ENCODE assay signal across 8 mouse cellular contexts in genomic region chr14:55873714-55874683, GRCm38 (mm10). TPM values are rescaled to one million over a fixed set of nuclear protein-coding genes. Genes with fewer than 3 reads are reported as not detected.
A peak's percentile ranks its signal among the peaks of the same experiment; 100 is the strongest.
DNase-seq lines count a peak whose midpoint lies in the region; ATAC-seq lines count a peak whose summit lies in the region.

No protein-coding gene starts in this region.

- peak overlapping the region; percentile 6 for H3K4me2 ChIP-seq in embryonic facial prominence, embryonic 11.5 days (ENCODE audit: low read depth, low read length)
- peak overlapping the region; percentile 48 for H3K4me2 ChIP-seq in limb, embryonic 13.5 days (replicated peaks)
- H3K4me2 ChIP-seq in midbrain, embryonic 14.5 days (ENCODE audit: low read length) = peak overlapping the region; percentile 33

- H3K4me1 ChIP-seq in embryonic facial prominence, embryonic 11.5 days (ENCODE audit: control insufficient read depth, insufficient read depth, low read length) = peaks cover 3% of the 10 kb centered on the region; the same call in 1 of the 2 replicates
- H3K4me1 ChIP-seq in limb, embryonic 13.5 days = peaks cover 36% of the 10 kb centered on the region
- H3K4me1 ChIP-seq in midbrain, embryonic 14.5 days (ENCODE audit: control insufficient read depth, insufficient read depth, low read length) = no peaks in the 10 kb centered on the region

- ATAC-seq in embryonic facial prominence, embryonic 11.5 days (replicated peaks; ENCODE audit: insufficient number of reproducible peaks, low FRiP score, low TSS enrichment, low read depth) = peak; percentile 55
- peak; percentile 39; the same call in 1 of the 2 replicates for ATAC-seq in limb, embryonic 13.5 days (ENCODE audit: low FRiP score, low read depth)
- peak; percentile 63 for ATAC-seq in midbrain, embryonic 14.5 days (ENCODE audit: low FRiP score, low TSS enrichment)

- no peak overlapping the region for H3K4me3 ChIP-seq in embryonic facial prominence, embryonic 11.5 days (ENCODE audit: low read depth, low read length)
- peak overlapping the region; percentile 5 for H3K4me3 ChIP-seq in limb, embryonic 13.5 days
- no peak overlapping the region for H3K4me3 ChIP-seq in midbrain, embryonic 14.5 days (replicated peaks; ENCODE audit: low read depth, low read length)

- H3K36me3 ChIP-seq in embryonic facial prominence, embryonic 11.5 days (replicated peaks; ENCODE audit: control insufficient read depth, insufficient read depth, low read depth, low read length) = peaks cover 13% of the 10 kb centered on the region
- H3K36me3 ChIP-seq in limb, embryonic 13.5 days = peaks cover 45% of the 10 kb centered on the region
- peaks cover 42% of the 10 kb centered on the region for H3K36me3 ChIP-seq in midbrain, embryonic 14.5 days (ENCODE audit: control insufficient read depth, insufficient read depth, low read length)

- peak overlapping the region; percentile 29; the same call in 1 of the 2 replicates for H3K9ac ChIP-seq in embryonic facial prominence, embryonic 11.5 days (replicated peaks; ENCODE audit: low read length)
- peak overlapping the region; percentile 19; the same call in 1 of the 2 replicates for H3K9ac ChIP-seq in limb, embryonic 13.5 days
- H3K9ac ChIP-seq in midbrain, embryonic 14.5 days (replicated peaks; ENCODE audit: low read length) = no peak overlapping the region

- no peaks in the 10 kb centered on the region for H3K9me3 ChIP-seq in embryonic facial prominence, embryonic 11.5 days (replicated peaks; ENCODE audit: control insufficient read depth, low read length)
- H3K9me3 ChIP-seq in limb, embryonic 13.5 days = no peaks in the 10 kb centered on the region
- H3K9me3 ChIP-seq in midbrain, embryonic 14.5 days (ENCODE audit: control insufficient read depth, low read length) = no peaks in the 10 kb centered on the region

- no peak overlapping the region for H3K27ac ChIP-seq in embryonic facial prominence, embryonic 11.5 days (replicated peaks; ENCODE audit: low read depth, low read length)
- peak overlapping the region; percentile 11; the same call in 1 of the 2 replicates for H3K27ac ChIP-seq in limb, embryonic 13.5 days
- peak overlapping the region; percentile 50; the same call in 1 of the 2 replicates for H3K27ac ChIP-seq in midbrain, embryonic 14.5 days (replicated peaks; ENCODE audit: low read depth, low read length)

- DNase-seq in A20 (ENCODE audit: low read depth, low spot score) = peak; percentile 87
- DNase-seq in adrenal gland, postnatal 25 days = peak; percentile 78
- peak; percentile 85 for DNase-seq in embryonic facial prominence, embryonic 11.5 days (ENCODE audit: low spot score)
- peak; percentile 78 for DNase-seq in heart, adult 8-10 months (ENCODE audit: low spot score)
- DNase-seq in kidney, adult 8-10 months = peak; percentile 52 to 72
- DNase-seq in midbrain, embryonic 14.5 days = peak; percentile 85
- peak; percentile 59 to 77 for DNase-seq in spleen, postnatal 10 days (ENCODE audit: low spot score in 2 of 2)

- H3K27me3 ChIP-seq in embryonic facial prominence, embryonic 11.5 days (ENCODE audit: control insufficient read depth, insufficient read depth, low read length) = no peaks in the 10 kb centered on the region
- no peaks in the 10 kb centered on the region for H3K27me3 ChIP-seq in limb, embryonic 13.5 days
- no peaks in the 10 kb centered on the region for H3K27me3 ChIP-seq in midbrain, embryonic 14.5 days (ENCODE audit: control insufficient read depth, insufficient read depth, low read length)

- WGBS in embryonic facial prominence, embryonic 11.5 days = 14% methylated on average over 30 of the region's 30 CpGs
- 12% methylated on average over 30 of the region's 30 CpGs for WGBS in limb, embryonic 13.5 days
- WGBS in midbrain, embryonic 14.5 days = 14% methylated on average over 30 of the region's 30 CpGs

RNA-seq across cellular contexts. Expression of gene Cbln3, which starts 10.2 kb away (rescaled TPM):
- 0.15 and 0.24 TPM in 2 replicates for total RNA-seq in adrenal gland, postnatal 25 days (2021)
- 0.07 and 0.17 TPM in 2 replicates for polyA plus RNA-seq in embryonic facial prominence, embryonic 11.5 days (2014; fragmentation: Nextera tagmentation; extraction: Ambion mirVana)
- under 1 TPM in 1 of 4 experiments, not detected in 3; 0.06 TPM for total RNA-seq in heart, adult 8-10 months (2022)
- 0.17 and 0.31 TPM in 2 replicates for polyA plus RNA-seq in limb, embryonic 13.5 days (2015; fragmentation: Nextera tagmentation; extraction: Ambion mirVana)
- 0.19 and 0.20 TPM in 2 replicates for polyA plus RNA-seq in midbrain, embryonic 14.5 days (2014; fragmentation: Nextera tagmentation; extraction: Ambion mirVana)

RNA-seq across cellular contexts. Expression of gene Khnyn, which starts 10.7 kb away (rescaled TPM):
- 21.6 and 25.5 TPM in 2 replicates for total RNA-seq in adrenal gland, postnatal 25 days (2021)
- 10.4 and 11.9 TPM in 2 replicates for polyA plus RNA-seq in embryonic facial prominence, embryonic 11.5 days (2014; fragmentation: Nextera tagmentation; extraction: Ambion mirVana)
- total RNA-seq in heart, adult 8-10 months (2022) = 10 to 100 TPM in 2 of 4 experiments, 1 to 10 TPM in 2; 8.1 to 11.7 (median 10.3) TPM
- 24.2 and 25.5 TPM in 2 replicates for polyA plus RNA-seq in limb, embryonic 13.5 days (2015; fragmentation: Nextera tagmentation; extraction: Ambion mirVana)
- polyA plus RNA-seq in midbrain, embryonic 14.5 days (2014; fragmentation: Nextera tagmentation; extraction: Ambion mirVana) = 6.5 and 7.1 TPM in 2 replicates

RNA-seq across cellular contexts. Expression of gene Nynrin, which starts 20.2 kb away (rescaled TPM):
- 10.7 and 13.5 TPM in 2 replicates for total RNA-seq in adrenal gland, postnatal 25 days (2021)
- polyA plus RNA-seq in embryonic facial prominence, embryonic 11.5 days (2014; fragmentation: Nextera tagmentation; extraction: Ambion mirVana) = 13.6 and 19.4 TPM in 2 replicates
- total RNA-seq in heart, adult 8-10 months (2022) = 10 to 100 TPM in 1 of 4 experiments, 1 to 10 TPM in 3; 4.4 to 11.5 (median 6.2) TPM
- 28.2 and 34.2 TPM in 2 replicates for polyA plus RNA-seq in limb, embryonic 13.5 days (2015; fragmentation: Nextera tagmentation; extraction: Ambion mirVana)
- polyA plus RNA-seq in midbrain, embryonic 14.5 days (2014; fragmentation: Nextera tagmentation; extraction: Ambion mirVana) = 6.5 and 11.2 TPM in 2 replicates

RNA-seq across cellular contexts. Expression of gene Sdr39u1, which starts 26.1 kb away (rescaled TPM):
- total RNA-seq in adrenal gland, postnatal 25 days (2021) = 58.1 and 62.6 TPM in 2 replicates
- polyA plus RNA-seq in embryonic facial prominence, embryonic 11.5 days (2014; fragmentation: Nextera tagmentation; extraction: Ambion mirVana) = 55.7 and 59.4 TPM in 2 replicates
- total RNA-seq in heart, adult 8-10 months (2022) = 100 to 1,000 TPM; 120 to 148 (median 130) TPM
- 98.8 and 104 TPM in 2 replicates for polyA plus RNA-seq in limb, embryonic 13.5 days (2015; fragmentation: Nextera tagmentation; extraction: Ambion mirVana)
- polyA plus RNA-seq in midbrain, embryonic 14.5 days (2014; fragmentation: Nextera tagmentation; extraction: Ambion mirVana) = 125 and 142 TPM in 2 replicates

RNA-seq across cellular contexts. Expression of gene Nfatc4, which starts 51.1 kb away (rescaled TPM):
- total RNA-seq in adrenal gland, postnatal 25 days (2021) = 19.9 and 30.5 TPM in 2 replicates
- 53.7 and 61.6 TPM in 2 replicates for polyA plus RNA-seq in embryonic facial prominence, embryonic 11.5 days (2014; fragmentation: Nextera tagmentation; extraction: Ambion mirVana)
- total RNA-seq in heart, adult 8-10 months (2022) = 1 to 10 TPM; 3.3 to 4.2 (median 3.7) TPM
- polyA plus RNA-seq in limb, embryonic 13.5 days (2015; fragmentation: Nextera tagmentation; extraction: Ambion mirVana) = 124 and 128 TPM in 2 replicates
- 6.2 and 8.7 TPM in 2 replicates for polyA plus RNA-seq in midbrain, embryonic 14.5 days (2014; fragmentation: Nextera tagmentation; extraction: Ambion mirVana)
